Mouse (Mus musculus): ENCODE data around the gene Smoc2. TPM values are rescaled to one million over a fixed set of nuclear protein-coding genes. Genes with fewer than 3 reads are reported as not detected.

Smoc2 gene
- polyA plus RNA-seq, 1 experiment: 88.4 TPM

DNA sequence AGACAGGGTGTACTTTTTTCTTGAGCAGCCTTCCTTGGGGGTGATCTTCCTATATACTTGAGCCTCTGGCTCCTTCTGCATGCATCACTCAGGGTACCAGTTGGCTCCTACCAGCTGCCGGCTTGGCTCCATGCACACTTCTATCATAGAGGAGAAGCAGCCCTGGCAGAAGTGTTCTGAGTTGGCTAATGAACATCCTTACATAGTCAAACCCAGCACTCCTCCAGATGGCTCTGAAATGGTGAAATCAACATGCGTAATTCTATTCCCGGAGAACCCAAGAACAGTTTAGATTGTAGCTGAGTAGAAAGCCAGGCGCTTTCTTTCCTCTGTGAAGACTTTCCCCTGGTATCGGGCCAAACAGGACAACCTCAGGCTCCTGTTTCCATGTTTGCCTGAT lies 91.2 kb downstream of the Smoc2 start:
- H3K4me1 ChIP-seq (ENCODE audit: control insufficient read depth, insufficient read depth, low read length): no peaks in the 10 kb centered on the region; the same call in 1 of the 2 replicates
- TF ChIP-seq POLR2A (IDR thresholded peaks at IDR 0.05; ENCODE audit: low read depth, low read length) (no peak), CTCF (IDR thresholded peaks at IDR 0.05; ENCODE audit: borderline replicate concordance, insufficient read depth, low read length) (no peak)
- H3K27ac ChIP-seq (ENCODE audit: insufficient read depth, low read length): no peak overlapping the region
- H3K4me3 ChIP-seq (ENCODE audit: insufficient read depth, low read length): no peak overlapping the region

DNA sequence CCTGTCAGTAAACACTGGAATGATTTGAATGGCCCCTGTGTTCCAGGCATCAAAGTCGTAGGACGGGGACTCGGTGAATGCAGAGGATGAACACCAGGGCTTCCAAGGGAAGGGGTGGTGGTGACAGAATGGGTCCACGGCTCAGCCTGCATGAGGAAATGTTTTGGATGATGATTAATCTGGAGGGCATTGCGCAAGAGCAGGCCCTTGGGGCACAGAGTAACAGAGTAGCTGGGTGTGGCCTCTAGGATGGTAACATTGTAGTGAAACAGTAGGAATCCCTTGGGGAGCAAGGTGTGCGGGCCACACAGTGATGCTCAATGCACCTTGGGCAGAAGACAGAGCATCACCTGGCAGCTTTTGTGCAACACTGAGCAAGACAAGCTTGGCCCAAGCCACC lies 92.3 kb downstream of the Smoc2 start:
- TF ChIP-seq CTCF (IDR thresholded peaks at IDR 0.05; ENCODE audit: borderline replicate concordance, insufficient read depth, low read length) (no peak), POLR2A (IDR thresholded peaks at IDR 0.05; ENCODE audit: low read depth, low read length) (no peak)

DNA sequence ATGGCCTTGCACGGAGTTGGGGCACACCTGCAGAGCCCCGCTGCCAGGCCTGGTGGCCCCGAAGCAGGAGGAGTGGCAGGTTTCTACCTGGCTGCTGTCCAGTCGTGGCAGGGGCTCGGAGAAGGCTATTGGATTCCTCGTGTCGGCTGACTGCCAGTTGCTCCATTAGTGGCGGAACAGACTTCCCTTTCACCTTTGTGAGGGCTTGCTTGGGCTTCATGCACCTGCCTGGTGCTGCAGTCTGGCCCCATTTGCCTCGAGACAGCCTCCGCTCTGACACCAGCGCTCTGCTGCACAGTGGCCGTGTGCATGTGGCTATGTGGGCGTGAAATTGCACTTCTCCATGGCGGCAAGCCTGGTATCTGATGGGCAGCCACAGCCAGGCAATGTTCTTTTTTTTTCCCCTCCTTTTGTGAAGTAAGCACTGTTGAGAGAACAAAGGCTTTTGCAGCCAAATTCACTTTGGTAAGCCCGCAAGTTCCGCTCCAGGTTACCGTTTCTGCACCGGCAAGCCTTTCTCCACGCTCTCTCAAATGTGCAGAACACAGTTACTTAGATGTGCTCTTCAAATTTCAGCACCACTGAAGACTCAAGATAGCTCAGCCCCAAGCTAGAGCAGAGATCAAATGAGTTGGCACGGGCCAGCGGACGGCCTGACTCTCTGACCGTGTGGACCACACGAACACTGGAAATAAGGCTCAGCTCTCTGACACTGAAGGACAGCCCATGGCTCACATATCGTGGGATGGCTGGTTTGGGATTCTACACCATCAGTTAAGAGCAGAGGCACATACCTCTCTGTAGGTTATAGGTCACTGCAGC lies 93.2 kb downstream of the Smoc2 start:
- Histone ChIP-seq H3K4me1 (ENCODE audit: control insufficient read depth, insufficient read depth, low read length) (no peaks in the 10 kb centered on the region; the same call in 1 of the 2 replicates), H3K4me3 (ENCODE audit: insufficient read depth, low read length) (no peak overlapping the region), H3K27ac (ENCODE audit: insufficient read depth, low read length) (no peak overlapping the region)
- TF ChIP-seq CTCF (IDR thresholded peaks at IDR 0.05; ENCODE audit: borderline replicate concordance, insufficient read depth, low read length) (no peak), POLR2A (IDR thresholded peaks at IDR 0.05; ENCODE audit: low read depth, low read length) (no peak)

More for the DNA sequence above, 92.3 kb downstream of the Smoc2 start:
- Histone ChIP-seq H3K27ac (ENCODE audit: insufficient read depth, low read length) (no peak overlapping the region), H3K4me1 (ENCODE audit: control insufficient read depth, insufficient read depth, low read length) (no peaks in the 10 kb centered on the region; the same call in 1 of the 2 replicates), H3K4me3 (ENCODE audit: insufficient read depth, low read length) (no peak overlapping the region)

DNA sequence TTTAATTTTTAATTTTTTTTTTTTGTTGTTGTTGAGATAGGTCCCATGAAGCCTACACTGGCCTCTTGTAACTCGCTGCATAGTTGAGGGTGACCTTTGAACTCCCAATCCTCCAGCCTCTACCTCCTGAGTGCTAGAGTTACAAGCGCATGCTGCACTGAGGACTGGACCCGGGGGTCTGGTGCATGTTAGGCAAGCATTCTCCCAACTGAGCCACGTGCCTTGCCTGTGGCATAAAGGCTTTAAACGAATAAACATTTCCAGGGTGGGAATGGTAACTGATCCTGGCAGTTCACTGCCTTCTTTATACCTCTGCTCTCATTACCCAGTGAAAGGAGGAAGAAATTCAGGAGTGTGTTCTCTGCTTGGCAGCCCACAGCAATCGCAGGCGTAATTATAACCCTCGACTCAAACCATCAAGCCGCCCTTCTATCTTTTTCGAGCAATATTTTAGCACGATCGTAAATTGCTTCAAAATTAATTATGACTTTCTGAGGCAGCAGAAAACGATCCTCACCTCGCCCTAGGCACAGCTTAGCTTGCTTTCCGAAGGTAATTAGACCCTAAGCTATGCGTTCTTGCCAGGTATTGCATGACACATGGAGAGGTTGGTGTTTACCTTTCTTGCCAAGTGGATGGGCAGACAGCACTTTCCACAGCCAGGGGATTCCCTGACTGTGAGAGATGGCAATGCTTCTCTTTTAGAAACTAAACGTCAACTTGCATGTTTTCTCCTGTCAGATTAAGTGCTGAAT lies 99.6 kb downstream of the Smoc2 start:
- 0 out of 2 replicates have a peak, but pooled peaks cover 5% of the 10 kb centered on the region for H3K4me1 ChIP-seq (ENCODE audit: control insufficient read depth, insufficient read depth, low read length)
- no peak for TF ChIP-seq POLR2A (IDR thresholded peaks at IDR 0.05; ENCODE audit: low read depth, low read length)
- no peak for TF ChIP-seq CTCF (IDR thresholded peaks at IDR 0.05; ENCODE audit: borderline replicate concordance, insufficient read depth, low read length)
- H3K4me3 ChIP-seq (ENCODE audit: insufficient read depth, low read length): no peak overlapping the region
- no peak overlapping the region for H3K27ac ChIP-seq (ENCODE audit: insufficient read depth, low read length)

DNA sequence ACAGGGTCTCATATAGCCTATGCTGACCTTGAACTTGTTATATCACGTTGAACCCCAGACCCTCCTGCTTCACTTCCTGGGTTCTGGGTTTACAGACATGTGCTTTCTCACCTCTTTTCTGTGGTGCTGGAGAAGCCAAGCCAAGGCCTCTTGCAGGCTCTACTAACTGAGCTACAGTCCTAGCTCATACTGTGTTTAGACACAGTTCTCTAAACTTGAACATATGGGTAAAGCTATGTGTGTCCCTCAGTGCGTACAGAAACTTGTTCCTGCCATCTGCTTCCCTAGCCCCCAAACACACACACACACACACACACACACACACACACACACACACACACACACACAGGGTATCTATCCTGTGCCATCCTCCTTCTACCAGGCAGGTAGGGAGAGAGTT lies 100.2 kb downstream of the Smoc2 start:
- H3K27ac ChIP-seq (ENCODE audit: insufficient read depth, low read length): no peak overlapping the region
- 0 out of 2 replicates have a peak, but pooled peaks cover 5% of the 10 kb centered on the region for H3K4me1 ChIP-seq (ENCODE audit: control insufficient read depth, insufficient read depth, low read length)
- H3K4me3 ChIP-seq (ENCODE audit: insufficient read depth, low read length): no peak overlapping the region
- TF ChIP-seq CTCF (IDR thresholded peaks at IDR 0.05; ENCODE audit: borderline replicate concordance, insufficient read depth, low read length): no peak
- no peak for TF ChIP-seq POLR2A (IDR thresholded peaks at IDR 0.05; ENCODE audit: low read depth, low read length)

DNA sequence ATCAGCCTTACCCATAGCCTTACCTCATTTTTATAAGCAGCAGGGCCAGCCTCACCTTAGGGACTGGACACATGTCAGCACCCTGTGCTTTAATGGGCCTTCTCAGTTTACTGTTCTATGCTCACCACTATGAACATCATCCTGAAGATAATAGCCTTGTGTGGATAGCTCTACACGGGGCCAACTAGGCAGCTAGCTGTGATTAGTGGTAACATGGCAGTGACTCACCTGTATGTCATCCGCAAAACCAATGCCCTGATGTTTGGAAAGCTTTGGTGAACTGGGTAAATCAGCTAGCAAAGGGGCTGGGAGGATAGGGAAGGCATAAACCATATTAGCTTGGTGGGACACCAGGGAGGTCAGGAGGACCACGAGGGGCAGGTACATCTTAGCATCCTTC lies 100.7 kb downstream of the Smoc2 start:
- TF ChIP-seq POLR2A (IDR thresholded peaks at IDR 0.05; ENCODE audit: low read depth, low read length) (no peak), CTCF (IDR thresholded peaks at IDR 0.05; ENCODE audit: borderline replicate concordance, insufficient read depth, low read length) (no peak)
- 0 out of 2 replicates have a peak, but pooled peaks cover 5% of the 10 kb centered on the region for H3K4me1 ChIP-seq (ENCODE audit: control insufficient read depth, insufficient read depth, low read length)
- H3K4me3 ChIP-seq (ENCODE audit: insufficient read depth, low read length): no peak overlapping the region
- H3K27ac ChIP-seq (ENCODE audit: insufficient read depth, low read length): no peak overlapping the region

DNA sequence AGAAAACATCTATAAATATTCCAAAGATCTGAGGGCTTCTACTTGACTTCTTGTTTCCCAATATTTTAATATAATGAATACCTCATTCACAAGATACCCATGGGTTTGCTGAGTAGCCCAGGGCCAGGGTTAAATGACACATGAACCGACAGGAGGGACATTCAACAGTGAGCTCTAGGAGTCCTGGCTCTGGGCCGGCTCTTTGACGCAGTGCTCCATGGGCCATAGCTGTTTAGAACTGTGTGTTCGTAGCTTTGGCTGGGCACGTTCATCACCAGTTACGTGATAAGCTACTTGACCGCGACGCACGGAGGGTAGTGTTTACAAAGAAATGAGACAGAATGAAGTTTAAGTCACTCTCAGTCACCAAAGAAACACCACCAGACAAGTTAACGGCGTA lies 101.2 kb downstream of the Smoc2 start:
- H3K27ac ChIP-seq (ENCODE audit: insufficient read depth, low read length): no peak overlapping the region
- H3K4me3 ChIP-seq (ENCODE audit: insufficient read depth, low read length): no peak overlapping the region
- 0 out of 2 replicates have a peak, but pooled peaks cover 5% of the 10 kb centered on the region for H3K4me1 ChIP-seq (ENCODE audit: control insufficient read depth, insufficient read depth, low read length)
- TF ChIP-seq POLR2A (IDR thresholded peaks at IDR 0.05; ENCODE audit: low read depth, low read length): no peak

DNA sequence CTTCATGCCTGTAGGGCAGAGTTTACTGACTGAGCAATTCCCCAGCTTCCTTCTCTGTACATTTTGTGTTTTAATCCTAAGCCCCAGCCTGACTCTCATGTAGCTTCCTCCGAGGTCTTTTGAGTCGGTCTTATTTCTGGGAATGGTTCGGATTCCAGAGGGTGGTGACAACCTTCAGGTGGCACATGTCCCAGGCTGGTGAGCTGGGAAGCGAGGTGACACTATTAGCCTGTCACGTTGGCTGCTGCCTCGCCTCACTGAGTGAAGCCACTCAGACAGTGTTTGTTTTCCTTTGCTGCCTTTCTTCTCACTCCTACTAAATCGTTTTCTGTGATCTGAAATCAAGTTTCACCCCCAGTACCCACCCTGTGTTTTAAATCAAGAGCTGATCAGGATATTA lies 102.2 kb downstream of the Smoc2 start:
- TF ChIP-seq CTCF (IDR thresholded peaks at IDR 0.05; ENCODE audit: borderline replicate concordance, insufficient read depth, low read length): no peak
- TF ChIP-seq POLR2A (IDR thresholded peaks at IDR 0.05; ENCODE audit: low read depth, low read length): no peak
- Histone ChIP-seq H3K4me1 (ENCODE audit: control insufficient read depth, insufficient read depth, low read length) (0 out of 2 replicates have a peak, but pooled peaks cover 5% of the 10 kb centered on the region), H3K27ac (ENCODE audit: insufficient read depth, low read length) (no peak overlapping the region), H3K4me3 (ENCODE audit: insufficient read depth, low read length) (no peak overlapping the region)

DNA sequence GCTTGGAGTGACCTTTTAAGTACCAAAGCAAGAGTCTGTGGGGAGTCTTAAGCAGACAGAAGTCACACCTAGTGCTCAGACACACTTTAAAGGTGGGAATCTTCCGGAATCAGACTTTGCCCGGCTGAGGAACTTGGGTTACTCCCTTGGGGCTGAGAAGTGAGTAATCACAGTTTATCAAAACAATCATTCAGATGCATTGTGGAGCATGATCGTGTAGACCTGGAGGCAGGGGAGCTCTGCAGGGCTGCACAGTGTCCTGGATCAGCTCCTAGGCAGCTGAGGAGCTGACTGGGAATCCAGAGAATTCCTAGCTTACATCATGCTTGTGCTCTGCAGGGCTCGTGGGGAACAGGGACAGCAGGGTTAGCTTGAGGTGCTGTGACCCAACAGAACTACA lies 104.7 kb downstream of the Smoc2 start:
- TF ChIP-seq POLR2A (IDR thresholded peaks at IDR 0.05; ENCODE audit: low read depth, low read length) (no peak), CTCF (IDR thresholded peaks at IDR 0.05; ENCODE audit: borderline replicate concordance, insufficient read depth, low read length) (no peak)
- no peak overlapping the region for H3K27ac ChIP-seq (ENCODE audit: insufficient read depth, low read length)
- 0 out of 2 replicates have a peak, but pooled peaks cover 5% of the 10 kb centered on the region for H3K4me1 ChIP-seq (ENCODE audit: control insufficient read depth, insufficient read depth, low read length)
- H3K4me3 ChIP-seq (ENCODE audit: insufficient read depth, low read length): no peak overlapping the region

DNA sequence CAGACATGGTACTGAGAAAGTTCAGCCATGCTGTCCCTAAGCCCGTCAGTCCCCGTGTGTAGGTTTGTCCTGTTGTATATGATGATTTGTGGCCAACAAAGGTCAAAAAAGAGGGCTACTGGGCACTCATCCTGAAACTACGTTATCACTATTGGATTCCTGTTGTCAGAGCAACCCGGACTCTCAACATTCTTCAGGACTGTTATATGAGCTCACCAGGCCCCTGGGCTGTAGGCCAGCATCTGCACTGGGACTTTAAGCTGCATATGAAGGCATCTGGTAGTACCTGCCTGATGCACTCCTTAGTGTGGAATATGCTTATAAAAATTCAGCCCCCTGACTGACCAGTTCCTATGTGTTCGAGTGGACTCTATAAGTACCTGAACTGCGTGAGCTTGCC lies 105.7 kb downstream of the Smoc2 start:
- Histone ChIP-seq H3K4me1 (ENCODE audit: control insufficient read depth, insufficient read depth, low read length) (0 out of 2 replicates have a peak, but pooled peaks cover 2% of the 10 kb centered on the region), H3K27ac (ENCODE audit: insufficient read depth, low read length) (no peak overlapping the region), H3K4me3 (ENCODE audit: insufficient read depth, low read length) (no peak overlapping the region)
- TF ChIP-seq CTCF (IDR thresholded peaks at IDR 0.05; ENCODE audit: borderline replicate concordance, insufficient read depth, low read length): no peak
- no peak for TF ChIP-seq POLR2A (IDR thresholded peaks at IDR 0.05; ENCODE audit: low read depth, low read length)
